Mouse (Mus musculus): ENCODE measurements around the gene Arl2bp. TPM values are rescaled to one million over a fixed set of nuclear protein-coding genes. Genes with fewer than 3 reads are reported as not detected.

Arl2bp gene
- polyA plus RNA-seq, 1 experiment from 2014 or later, result 21.3 TPM

DNA sequence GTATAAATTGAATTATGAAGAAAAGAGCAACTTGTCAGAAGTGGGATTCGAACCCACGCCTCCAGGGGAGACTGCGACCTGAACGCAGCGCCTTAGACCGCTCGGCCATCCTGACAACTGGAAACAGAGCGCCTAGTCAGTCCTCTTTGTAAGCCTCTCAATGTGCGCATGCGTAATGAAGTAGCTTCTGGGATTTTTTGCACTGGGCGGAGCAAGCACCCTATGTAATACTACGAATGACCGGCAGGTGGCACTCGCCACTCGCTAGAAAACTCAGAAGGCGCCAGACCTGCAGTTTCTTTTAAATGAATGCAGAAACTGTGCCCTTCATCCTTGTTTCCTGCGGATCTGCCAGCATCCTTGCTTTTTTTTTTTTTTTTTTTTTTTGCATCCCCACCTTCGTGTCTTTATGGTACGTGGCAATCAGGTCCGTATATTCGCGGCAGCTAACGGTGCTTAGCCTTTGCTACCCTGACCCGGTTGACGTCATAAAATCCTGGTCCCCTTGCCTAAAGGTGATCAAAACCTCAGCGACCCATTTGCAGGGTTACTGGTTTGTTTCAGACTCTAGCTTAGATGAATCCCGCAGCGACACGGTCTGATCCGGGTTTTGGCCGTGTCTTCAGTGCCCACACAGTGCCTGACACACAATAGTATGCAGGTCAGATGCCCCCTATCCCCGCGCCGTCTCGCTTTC is 37.7 kb downstream of the Arl2bp start:
- H3K4me3 ChIP-seq (ENCODE audit: low read depth, low read length), result peak overlapping the region; percentile 53
- H3K9ac ChIP-seq (replicated peaks), result peak overlapping the region; percentile 59
- TF ChIP-seq CTCF (IDR thresholded peaks at IDR 0.05; ENCODE audit: low read depth) (peak; percentile 94), EP300 (IDR thresholded peaks at IDR 0.05; ENCODE audit: low read depth) (0 out of 2 replicates have a peak, but pooled peaks have one; percentile 50)
- H3K9me3 ChIP-seq (ENCODE audit: low read length), result no peaks in the 10 kb centered on the region
- peak; percentile 89 for ATAC-seq
- DNase-seq, result peak; percentile 98
- no peaks in the 10 kb centered on the region for H3K36me3 ChIP-seq (replicated peaks; ENCODE audit: insufficient read depth, low read length)
- peak overlapping the region; percentile 80 for H3K4me2 ChIP-seq (ENCODE audit: low read depth, low read length)
- under 1% methylated on average over 35 of the region's 35 CpGs for WGBS (ENCODE audit: insufficient replicate concordance)
- 0 out of 2 replicates have a peak, but pooled peaks cover 9% of the 10 kb centered on the region for H3K4me1 ChIP-seq (ENCODE audit: insufficient read depth)
- no peaks in the 10 kb centered on the region for H3K27me3 ChIP-seq (ENCODE audit: insufficient read depth, low read length)
- no peak overlapping the region for H3K27ac ChIP-seq (ENCODE audit: low read depth)

DNA sequence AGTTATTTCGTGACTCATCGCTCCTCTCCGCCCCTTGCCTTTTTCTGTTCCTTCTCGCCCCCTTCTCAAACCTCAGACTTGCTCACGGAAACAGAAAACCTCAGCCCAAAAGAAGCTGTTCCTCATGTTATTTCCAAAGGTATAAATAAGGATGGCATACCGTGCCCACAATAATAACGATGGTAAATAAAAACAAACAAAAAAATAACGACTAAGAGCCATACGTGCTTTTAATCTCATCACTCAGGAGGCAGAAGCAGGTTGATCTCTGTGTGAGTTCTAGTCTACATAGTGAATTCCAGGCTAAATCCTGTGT is 38.2 kb downstream of the Arl2bp start:
- Histone ChIP-seq H3K9me3 (ENCODE audit: low read length) (no peaks in the 10 kb centered on the region), H3K4me1 (ENCODE audit: insufficient read depth) (0 out of 2 replicates have a peak, but pooled peaks cover 9% of the 10 kb centered on the region), H3K27ac (ENCODE audit: low read depth) (no peak overlapping the region), H3K36me3 (replicated peaks; ENCODE audit: insufficient read depth, low read length) (no peaks in the 10 kb centered on the region), H3K9ac (replicated peaks) (peak overlapping the region; percentile 59), H3K4me2 (ENCODE audit: low read depth, low read length) (peak overlapping the region; percentile 80), H3K4me3 (ENCODE audit: low read depth, low read length) (peak overlapping the region; percentile 47), H3K27me3 (ENCODE audit: insufficient read depth, low read length) (no peaks in the 10 kb centered on the region)
- no peak for ATAC-seq
- DNase-seq, result no peak
- TF ChIP-seq CTCF (IDR thresholded peaks at IDR 0.05; ENCODE audit: low read depth) (no peak), EP300 (IDR thresholded peaks at IDR 0.05; ENCODE audit: low read depth) (no peak)
- WGBS (ENCODE audit: insufficient replicate concordance), result 13% methylated on average over 9 of the region's 9 CpGs

DNA sequence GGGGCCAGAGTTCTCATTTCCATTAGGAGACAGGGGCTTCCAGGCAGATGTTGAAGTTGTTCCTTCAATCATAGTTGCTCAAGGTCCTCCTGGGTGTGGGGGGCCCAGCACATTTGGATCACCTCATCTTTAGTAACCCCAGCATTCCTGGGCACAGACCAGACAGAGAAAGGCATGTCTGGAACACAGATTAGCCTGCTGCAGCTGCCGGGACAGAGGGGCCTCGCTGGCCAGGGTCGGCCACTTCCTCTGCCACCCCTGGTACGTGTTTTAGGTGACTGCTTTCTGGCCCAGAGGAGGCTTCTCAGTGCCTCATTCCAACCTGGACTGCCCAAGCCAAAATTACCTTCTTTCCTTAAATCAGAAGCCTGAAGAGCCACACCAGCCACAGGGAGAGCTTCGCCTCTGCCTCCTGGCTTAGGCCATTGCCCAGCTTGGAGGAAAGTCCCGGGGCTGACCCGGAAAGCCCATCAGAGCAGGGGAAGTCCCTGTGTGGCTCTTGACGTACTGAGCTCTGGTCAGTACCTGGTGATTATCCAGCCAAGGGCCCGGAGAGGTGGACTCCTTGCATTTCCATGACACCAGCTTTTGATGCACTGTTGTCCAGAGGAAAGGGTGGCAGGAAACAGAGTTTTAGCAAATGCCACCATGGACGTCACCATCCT is 39.3 kb downstream of the Arl2bp start:
- Histone ChIP-seq H3K4me1 (ENCODE audit: insufficient read depth) (0 out of 2 replicates have a peak, but pooled peaks cover 9% of the 10 kb centered on the region), H3K27me3 (ENCODE audit: insufficient read depth, low read length) (no peaks in the 10 kb centered on the region), H3K4me3 (ENCODE audit: low read depth, low read length) (no peak overlapping the region), H3K9me3 (ENCODE audit: low read length) (no peaks in the 10 kb centered on the region), H3K27ac (ENCODE audit: low read depth) (no peak overlapping the region), H3K9ac (replicated peaks) (no peak overlapping the region), H3K4me2 (ENCODE audit: low read depth, low read length) (no peak overlapping the region), H3K36me3 (replicated peaks; ENCODE audit: insufficient read depth, low read length) (no peaks in the 10 kb centered on the region)
- 68% methylated on average over 10 of the region's 10 CpGs for WGBS (ENCODE audit: insufficient replicate concordance)
- DNase-seq (no peak), ATAC-seq (no peak)
- TF ChIP-seq CTCF (IDR thresholded peaks at IDR 0.05; ENCODE audit: low read depth), result no peak
- TF ChIP-seq EP300 (IDR thresholded peaks at IDR 0.05; ENCODE audit: low read depth), result no peak

DNA sequence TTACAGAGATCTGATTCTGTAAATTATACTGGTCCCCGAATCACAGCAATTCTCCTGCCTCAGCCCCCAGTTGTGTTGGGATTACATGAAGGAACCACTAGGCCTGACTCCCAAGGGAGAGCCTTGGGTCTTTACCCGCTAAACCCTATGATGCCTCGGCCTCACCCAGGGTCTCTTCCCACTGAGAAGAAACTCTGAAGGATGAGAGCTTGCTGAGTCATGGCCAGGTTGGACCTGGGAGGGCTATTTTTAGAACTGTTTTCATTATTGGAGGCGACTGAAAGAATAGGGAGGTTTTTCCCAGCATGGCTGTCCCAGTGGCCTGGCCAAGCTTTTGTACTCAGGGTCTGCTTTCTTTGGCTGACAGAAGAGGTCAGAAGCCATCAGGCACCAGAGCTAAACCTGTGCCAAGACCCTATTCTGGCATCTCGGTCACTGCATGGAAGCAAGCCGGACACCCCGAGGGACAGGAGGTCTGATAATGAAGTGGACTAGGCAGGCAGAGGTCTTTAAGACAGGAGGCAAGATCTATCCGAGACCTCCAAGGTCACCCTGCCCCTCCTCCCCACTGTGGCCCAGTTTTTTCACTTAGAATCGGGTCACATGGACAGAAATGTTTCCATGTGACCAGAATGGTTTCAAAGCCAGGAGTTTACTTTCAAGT is 40.5 kb downstream of the Arl2bp start:
- H3K27ac ChIP-seq (ENCODE audit: low read depth), result no peak overlapping the region
- no peak overlapping the region for H3K4me3 ChIP-seq (ENCODE audit: low read depth, low read length)
- ATAC-seq (no peak), DNase-seq (no peak)
- H3K27me3 ChIP-seq (ENCODE audit: insufficient read depth, low read length), result no peaks in the 10 kb centered on the region
- no peak overlapping the region for H3K9ac ChIP-seq (replicated peaks)
- 72% methylated on average over 9 of the region's 9 CpGs for WGBS (ENCODE audit: insufficient replicate concordance)
- H3K9me3 ChIP-seq (ENCODE audit: low read length), result no peaks in the 10 kb centered on the region
- no peak overlapping the region for H3K4me2 ChIP-seq (ENCODE audit: low read depth, low read length)
- TF ChIP-seq EP300 (IDR thresholded peaks at IDR 0.05; ENCODE audit: low read depth), result no peak
- TF ChIP-seq CTCF (IDR thresholded peaks at IDR 0.05; ENCODE audit: low read depth), result no peak
- H3K36me3 ChIP-seq (replicated peaks; ENCODE audit: insufficient read depth, low read length), result no peaks in the 10 kb centered on the region
- peaks cover 13% of the 10 kb centered on the region; the same call in 1 of the 2 replicates for H3K4me1 ChIP-seq (ENCODE audit: insufficient read depth)

DNA sequence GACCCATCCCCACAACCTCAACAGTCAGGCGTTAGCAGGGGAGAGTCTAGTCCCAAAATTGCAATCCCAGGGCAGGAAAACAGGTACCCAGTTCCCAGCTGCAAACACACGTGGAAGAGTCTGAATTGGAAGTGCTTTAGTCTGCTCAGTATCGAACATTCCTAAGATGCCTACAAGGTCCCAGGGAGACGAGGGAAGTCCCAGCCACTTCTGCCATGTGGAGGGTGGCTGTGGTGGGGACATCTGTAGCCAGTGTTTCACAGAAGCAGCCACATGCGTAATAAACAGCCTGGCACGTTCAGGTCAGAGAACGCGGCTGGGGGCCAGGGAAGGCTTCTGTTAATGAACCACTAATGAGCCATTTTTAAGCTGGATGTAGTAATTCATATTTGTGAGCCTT is 43.9 kb downstream of the Arl2bp start:
- Histone ChIP-seq H3K4me1 (ENCODE audit: insufficient read depth) (peaks cover 7% of the 10 kb centered on the region; the same call in 1 of the 2 replicates), H3K36me3 (replicated peaks; ENCODE audit: insufficient read depth, low read length) (no peaks in the 10 kb centered on the region), H3K9ac (replicated peaks) (no peak overlapping the region), H3K27ac (ENCODE audit: low read depth) (no peak overlapping the region), H3K4me2 (ENCODE audit: low read depth, low read length) (no peak overlapping the region), H3K9me3 (ENCODE audit: low read length) (no peaks in the 10 kb centered on the region), H3K27me3 (ENCODE audit: insufficient read depth, low read length) (no peaks in the 10 kb centered on the region), H3K4me3 (ENCODE audit: low read depth, low read length) (no peak overlapping the region)
- DNase-seq (no peak), ATAC-seq (no peak)
- 62% methylated on average over 8 of the region's 8 CpGs for WGBS (ENCODE audit: insufficient replicate concordance)
- TF ChIP-seq CTCF (IDR thresholded peaks at IDR 0.05; ENCODE audit: low read depth) (no peak), EP300 (IDR thresholded peaks at IDR 0.05; ENCODE audit: low read depth) (no peak)

DNA sequence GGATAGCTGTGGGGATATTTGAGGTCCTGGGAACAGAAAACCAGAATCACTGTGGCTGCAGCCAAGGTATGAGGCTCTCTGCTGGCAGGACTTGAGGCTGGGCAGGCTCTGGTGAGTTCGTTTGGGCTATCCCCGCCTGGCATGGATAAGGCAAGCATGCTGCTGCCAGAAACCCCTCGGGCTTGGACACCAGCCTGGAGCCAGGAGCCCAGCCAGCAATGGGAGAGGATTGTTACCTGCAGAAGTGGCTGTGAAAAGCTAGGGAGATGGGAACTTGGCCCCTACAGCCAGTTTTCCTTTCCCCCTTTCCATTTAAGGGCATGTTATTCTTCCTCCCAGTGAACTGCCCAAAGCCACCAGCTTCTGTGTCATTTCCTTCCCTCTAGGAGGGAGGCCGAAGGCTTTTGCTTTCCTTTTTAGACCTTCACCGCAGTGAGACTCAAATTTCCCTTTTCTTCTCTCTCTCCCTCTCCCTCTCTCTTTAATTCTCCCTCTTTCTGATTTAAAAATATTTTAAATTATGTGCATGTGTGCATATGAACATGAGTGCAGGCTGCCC is 44.8 kb downstream of the Arl2bp start:
- Histone ChIP-seq H3K27me3 (ENCODE audit: insufficient read depth, low read length) (no peaks in the 10 kb centered on the region), H3K9me3 (ENCODE audit: low read length) (no peaks in the 10 kb centered on the region), H3K27ac (ENCODE audit: low read depth) (0 out of 2 replicates have a peak overlapping the region, but pooled peaks have one; percentile 8), H3K9ac (replicated peaks) (no peak overlapping the region), H3K4me3 (ENCODE audit: low read depth, low read length) (peak overlapping the region; percentile 10; the same call in 1 of the 2 replicates), H3K4me1 (ENCODE audit: insufficient read depth) (peaks cover 7% of the 10 kb centered on the region; the same call in 1 of the 2 replicates), H3K4me2 (ENCODE audit: low read depth, low read length) (peak overlapping the region; percentile 46), H3K36me3 (replicated peaks; ENCODE audit: insufficient read depth, low read length) (no peaks in the 10 kb centered on the region)
- 31% methylated on average over 5 of the region's 5 CpGs for WGBS (ENCODE audit: insufficient replicate concordance)
- DNase-seq (no peak), ATAC-seq (no peak)
- no peak for TF ChIP-seq CTCF (IDR thresholded peaks at IDR 0.05; ENCODE audit: low read depth)
